Comparison of ENCODE assay signal across 8 mouse cellular contexts in genomic region chr11:69413221-69414181, GRCm38 (mm10). TPM values are rescaled to one million over a fixed set of nuclear protein-coding genes. Genes with fewer than 3 reads are reported as not detected.
DNase-seq lines count a peak whose midpoint lies in the region; ATAC-seq and TF ChIP-seq lines count a peak whose summit lies in the region.

Gene Kdm6b, minus strand, starts transcription at chr11:69413675.

- H3K4me3 ChIP-seq in limb, embryonic 14.5 days (replicated peaks; ENCODE audit: low read length): peak within 1 kb of the TSS; percentile 76
- peak within 1 kb of the TSS; percentile 90 for H3K4me3 ChIP-seq in neural tube, embryonic 13.5 days

- no peaks in the 10 kb centered on the region for H3K9me3 ChIP-seq in limb, embryonic 14.5 days (ENCODE audit: control insufficient read depth, low read length)
- no peaks in the 10 kb centered on the region for H3K9me3 ChIP-seq in neural tube, embryonic 13.5 days

- 0 out of 2 replicates have a peak within 1 kb of the TSS, but pooled peaks have one; percentile 98 for H3K27ac ChIP-seq in limb, embryonic 14.5 days (replicated peaks; ENCODE audit: low read depth, low read length)
- H3K27ac ChIP-seq in neural tube, embryonic 13.5 days (replicated peaks): peak within 1 kb of the TSS; percentile 100

- peaks cover 19% of the 10 kb centered on the region for H3K36me3 ChIP-seq in limb, embryonic 14.5 days (ENCODE audit: control insufficient read depth, insufficient read depth, low read length)
- H3K36me3 ChIP-seq in neural tube, embryonic 13.5 days: peaks cover 18% of the 10 kb centered on the region

- H3K27me3 ChIP-seq in limb, embryonic 14.5 days (ENCODE audit: control insufficient read depth, insufficient read depth, low read length): no peaks in the 10 kb centered on the region
- H3K27me3 ChIP-seq in neural tube, embryonic 13.5 days: no peaks in the 10 kb centered on the region

- 29% methylated on average over 12 of the region's 12 CpGs for WGBS in limb, embryonic 14.5 days
- WGBS in neural tube, embryonic 13.5 days: 34% methylated on average over 12 of the region's 12 CpGs

- DNase-seq in urinary bladder, adult 2 months (ENCODE audit: low spot score): peak; percentile 55
- no peak for DNase-seq in urinary bladder, postnatal 25 days (ENCODE audit: low spot score)
- DNase-seq in cerebellum, postnatal 36 days: peak; percentile 52 to 76
- DNase-seq in gastrocnemius, postnatal 4 days (ENCODE audit: low spot score in 2 of 2): no peak
- DNase-seq in kidney, adult 11 months: peak; percentile 86
- DNase-seq in limb, embryonic 14.5 days (ENCODE audit: low spot score): peak; percentile 63
- DNase-seq in spleen, postnatal 14 days (ENCODE audit: low spot score in 2 of 2): no peak

- H3K4me1 ChIP-seq in limb, embryonic 14.5 days (ENCODE audit: control insufficient read depth, insufficient read depth, low read length): peaks cover 43% of the 10 kb centered on the region
- peaks cover 76% of the 10 kb centered on the region for H3K4me1 ChIP-seq in neural tube, embryonic 13.5 days (replicated peaks)

- H3K4me2 ChIP-seq in limb, embryonic 14.5 days (replicated peaks; ENCODE audit: low read depth, low read length, severe bottlenecking): peak within 1 kb of the TSS; percentile 81
- peak within 1 kb of the TSS; percentile 96 for H3K4me2 ChIP-seq in neural tube, embryonic 13.5 days

- peak within 1 kb of the TSS; percentile 94; the same call in 1 of the 2 replicates for H3K9ac ChIP-seq in limb, embryonic 14.5 days (ENCODE audit: low read depth, low read length, severe bottlenecking)
- peak within 1 kb of the TSS; percentile 100 for H3K9ac ChIP-seq in neural tube, embryonic 13.5 days

- no peak for ATAC-seq in limb, embryonic 14.5 days (ENCODE audit: low FRiP score, low read depth)
- ATAC-seq in neural tube, embryonic 13.5 days (ENCODE audit: low read depth): no peak

- TF ChIP-seq POLR2A in limb, embryonic 14.5 days (IDR thresholded peaks at IDR 0.05; ENCODE audit: borderline replicate concordance, extremely low read depth, insufficient read depth, insufficient read length): no peak

RNA-seq across cellular contexts. Expression of gene Kdm6b, which starts in this region (rescaled TPM):
- polyA plus RNA-seq in urinary bladder, adult 2 months (2012; rRNA removed): 3.3 and 10.7 TPM in 2 replicates
- total RNA-seq in gastrocnemius, postnatal 4 days (2021): 10 to 100 TPM; 51.2 to 59.4 TPM
- polyA plus RNA-seq in limb, embryonic 14.5 days (2012; rRNA removed): 23.7 and 27.5 TPM in 2 replicates
- polyA plus RNA-seq in limb, embryonic 14.5 days (2014; fragmentation: Nextera tagmentation; extraction: Ambion mirVana): 31.4 and 36.4 TPM in 2 replicates
- 44.8 and 47.4 TPM in 2 replicates for polyA plus RNA-seq in neural tube, embryonic 13.5 days (2015; fragmentation: Nextera tagmentation; extraction: Ambion mirVana)

Comparison
In these comparisons a context has a peak if more than half of its experiments do, and no peak if none do; other contexts are left out.
1. DNase-seq: peak in urinary bladder, adult 2 months (single experiment), cerebellum, postnatal 36 days (2 of 2), kidney, adult 11 months (single experiment) and limb, embryonic 14.5 days (single experiment); none in urinary bladder, postnatal 25 days (single experiment), gastrocnemius, postnatal 4 days (0 of 2) and spleen, postnatal 14 days (0 of 2).